Mouse (Mus musculus): ENCODE measurements at regions not wholly inside any gene's neighbourhood (a gene's known extent, or its start where the extent isn't known, plus 50 kb on each side); places are given as distances from the start of the nearest gene placed in this dataset.

DNA sequence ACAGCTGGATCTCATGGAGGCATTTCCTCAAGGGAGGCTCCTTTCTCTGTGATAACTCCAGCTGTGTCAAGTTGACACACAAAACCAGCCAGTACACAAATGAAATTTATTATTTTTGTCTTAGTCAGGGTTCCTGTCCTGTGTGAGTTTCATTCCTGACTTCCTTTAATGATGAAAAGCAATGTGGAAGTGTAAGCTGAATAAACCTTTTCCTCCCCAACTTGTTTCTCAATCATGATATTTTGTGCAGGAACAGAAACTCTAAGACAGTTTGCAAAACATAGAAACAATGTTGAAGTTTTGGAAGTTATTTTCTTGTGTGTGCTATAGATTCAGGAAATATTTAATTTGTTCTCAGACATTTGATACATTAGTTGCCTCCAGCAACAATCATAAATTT lies 526.9 kb downstream of the 1700017N19Rik start:
- no peak for DNase-seq

DNA sequence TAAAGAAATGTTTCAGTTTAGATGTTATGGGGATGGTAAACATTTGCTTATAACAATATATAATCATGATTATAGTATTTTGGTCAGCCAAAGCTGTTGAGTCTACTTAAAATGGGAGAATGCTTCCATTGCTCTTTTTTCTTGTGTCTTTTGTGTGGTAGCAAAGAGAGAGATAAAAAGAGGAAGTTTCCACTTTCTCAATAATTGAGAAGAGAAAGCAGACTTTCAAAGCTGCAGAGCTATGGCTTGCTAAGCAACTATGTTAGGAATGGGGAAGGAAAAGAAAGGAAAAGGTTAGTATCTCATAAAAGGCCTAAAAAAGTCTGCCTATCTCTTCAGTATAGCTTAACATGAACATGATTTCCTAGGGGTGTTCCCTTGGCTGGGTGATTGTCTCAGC lies 529.9 kb downstream of the 1700017N19Rik start:
- no peak for DNase-seq

DNA sequence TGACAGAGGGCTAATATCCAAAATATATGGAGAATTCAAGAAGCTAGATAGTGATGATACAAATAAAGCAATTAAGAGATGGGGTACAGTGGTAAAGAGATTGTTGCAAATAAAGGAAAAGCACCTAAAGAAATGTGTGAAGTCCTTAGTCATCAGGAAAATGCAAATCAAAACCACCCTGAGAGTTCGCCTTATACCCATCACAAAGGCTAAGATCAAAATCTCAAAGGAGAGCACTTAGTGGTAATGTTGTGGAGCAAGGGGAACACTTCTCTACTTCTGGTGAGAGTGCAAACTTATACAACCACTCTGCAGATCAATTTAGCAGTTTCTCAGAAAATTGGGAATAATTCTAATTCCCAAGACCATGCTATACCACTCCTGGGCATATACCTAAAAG lies 514.2 kb upstream of the Mgat4c start:
- no peak for DNase-seq

- no peak for DNase-seq
Measured at GRCm38 (mm10) chr10:101171826-101172225, 509.5 kb upstream of the Mgat4c start.

- DNase-seq, result peak; percentile 18 to 21
Measured at GRCm38 (mm10) chr10:101189233-101189632, 492.1 kb upstream of the Mgat4c start.
